Mouse (Mus musculus) neural tube, embryonic 11.5 days (tissue): ENCODE measurements around the gene Slc30a6. TPM values are rescaled to one million over a fixed set of nuclear protein-coding genes. Genes with fewer than 3 reads are reported as not detected.

ENCODE experiments used
- ATAC-seq: fragments of 200-750 bp; cut with Nextera tagmentation; 2 replicates; pipeline ENCODE4 v1.8.0; 2017; ENCODE audit warnings: moderate number of reproducible peaks, mild to moderate bottlenecking, moderate TSS enrichment, moderate library complexity; ENCODE audit not compliant: insufficient read depth, low FRiP score, low TSS enrichment
- DNase-seq: peaks from one replicate; pipeline ENCODE4 v3.0.0-alpha.2; 2015; ENCODE audit warnings: low spot score
- H3K27ac ChIP-seq: fragments of 300-500 bp; sonication (generic); 2 replicates; pipeline ENCODE4 v1.5.1; 2014; ENCODE audit warnings: low read depth, mild to moderate bottlenecking, low read length
- H3K27me3 ChIP-seq: fragments of 300-500 bp; sonication (generic); 2 replicates; pipeline ENCODE4 v1.6.1; 2014; ENCODE audit warnings: mild to moderate bottlenecking, low read length, mixed read lengths; ENCODE audit not compliant: control insufficient read depth, insufficient read depth
- H3K36me3 ChIP-seq: fragments of 300-500 bp; sonication (generic); 2 replicates; pipeline ENCODE4 v1.6.1; 2014; ENCODE audit warnings: mild to moderate bottlenecking, low read length, moderate library complexity, mixed read lengths; ENCODE audit not compliant: control insufficient read depth, insufficient read depth
- H3K4me1 ChIP-seq: fragments of 300-500 bp; sonication (generic); 2 replicates; pipeline ENCODE4 v1.6.1; 2014; ENCODE audit warnings: low read length, mixed read lengths; ENCODE audit not compliant: control insufficient read depth, insufficient read depth
- H3K4me2 ChIP-seq: fragments of 300-500 bp; sonication (generic); 2 replicates; pipeline ENCODE4 v1.6.1; 2014; ENCODE audit warnings: low read depth, mild to moderate bottlenecking, moderate library complexity
- H3K4me3 ChIP-seq: fragments of 300-500 bp; sonication (generic); 2 replicates; pipeline ENCODE4 v1.5.1; 2014; ENCODE audit warnings: low read depth, low read length
- H3K9ac ChIP-seq: fragments of 300-500 bp; sonication (generic); 2 replicates; pipeline ENCODE4 v1.6.1; 2014; ENCODE audit warnings: mild to moderate bottlenecking, low read length
- H3K9me3 ChIP-seq: fragments of 300-500 bp; sonication (generic); 2 replicates; pipeline ENCODE4 v1.6.1; 2016; ENCODE audit warnings: low read length; ENCODE audit not compliant: control insufficient read depth
- WGBS: fragments of 180-500 bp; shearing (Covaris S2); extraction: QIAGEN DNeasy Blood & Tissue Kit; methylation state at CpG from one replicate; pipeline ENCODE4 v1.1.7; 2014; 5-methylcytosine and 5-hydroxymethylcytosine counted together
- polyA plus RNA-seq: library from polyadenylated mRNA; unstranded; fragments of >200 nt; fragmentation: Nextera tagmentation; extraction: Ambion mirVana; gene quantifications from 2 replicates; pipeline ENCODE4 v1.2.1, GENCODE M21; 2014

Gene Slc30a6
- polyA plus RNA-seq, 1 experiment from 2014 or later = 31.6 TPM

DNA sequence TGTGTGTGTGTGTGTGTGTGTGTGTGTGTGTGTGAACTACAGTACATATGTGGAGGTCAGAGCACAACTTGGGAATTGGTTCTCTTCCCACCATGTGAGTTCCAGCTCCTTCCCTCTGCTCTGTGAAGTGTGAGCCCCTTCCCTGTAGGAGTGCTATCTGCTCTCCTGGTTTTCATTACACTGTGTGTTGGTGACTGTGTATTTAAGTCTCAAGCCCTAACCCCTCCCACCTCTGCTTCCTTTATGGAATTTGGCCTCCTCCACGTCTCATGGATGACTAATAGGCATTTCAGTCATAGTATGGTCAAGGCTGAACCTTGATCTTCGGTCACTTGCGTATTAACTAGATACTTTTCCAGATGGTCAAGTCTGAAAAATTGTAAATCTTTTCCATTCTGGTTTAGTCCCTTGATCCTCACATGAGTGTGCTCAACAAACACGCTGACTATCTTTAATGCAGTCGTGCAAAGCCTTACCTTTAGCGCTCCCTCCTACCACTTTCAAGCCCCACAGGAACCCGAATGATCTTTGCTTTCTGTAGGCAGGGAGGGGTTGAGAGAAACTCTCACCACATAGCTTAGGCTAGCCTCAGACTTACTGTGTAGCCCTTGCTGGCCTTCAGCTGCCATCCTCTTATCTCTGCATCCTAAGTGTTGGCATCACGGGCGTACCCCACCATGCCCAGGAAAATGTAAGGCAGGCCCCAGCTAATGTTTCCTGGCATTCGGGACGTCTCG is 7.2 kb downstream of the Slc30a6 start:
- H3K4me3 ChIP-seq = no peak overlapping the region
- WGBS = 94% methylated on average over 12 of the region's 12 CpGs
- H3K27ac ChIP-seq = no peak overlapping the region
- H3K9ac ChIP-seq = no peak overlapping the region
- H3K4me2 ChIP-seq = no peak overlapping the region
- no peaks in the 10 kb centered on the region for H3K27me3 ChIP-seq
- H3K36me3 ChIP-seq = peaks cover 6% of the 10 kb centered on the region; the same call in 1 of the 2 replicates
- H3K4me1 ChIP-seq = no peaks in the 10 kb centered on the region
- H3K9me3 ChIP-seq = no peaks in the 10 kb centered on the region
- ATAC-seq (no peak), DNase-seq (no peak)

DNA sequence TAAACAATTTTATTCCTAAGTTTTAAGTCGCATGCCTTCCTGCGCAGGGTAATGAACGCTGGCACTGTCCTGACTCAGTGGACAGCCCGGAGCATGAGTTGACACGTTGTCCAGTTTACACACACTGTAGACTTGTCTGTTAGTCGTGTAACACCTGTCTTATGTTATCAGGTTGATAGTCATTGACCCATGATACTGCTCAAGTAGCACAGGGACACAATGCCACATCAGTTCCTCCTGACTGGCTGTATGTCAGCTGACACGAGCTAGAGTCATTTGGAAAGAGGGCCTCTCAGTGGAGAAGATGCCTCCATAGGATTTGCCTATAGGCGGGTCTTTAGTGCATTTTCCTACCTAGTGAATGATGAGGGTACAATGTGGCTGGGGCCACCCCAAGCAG is 11.1 kb downstream of the Slc30a6 start:
- Histone ChIP-seq H3K9ac (no peak overlapping the region), H3K27ac (no peak overlapping the region), H3K4me2 (no peak overlapping the region), H3K9me3 (no peaks in the 10 kb centered on the region), H3K4me3 (no peak overlapping the region), H3K36me3 (peaks cover 6% of the 10 kb centered on the region; the same call in 1 of the 2 replicates), H3K4me1 (no peaks in the 10 kb centered on the region), H3K27me3 (no peaks in the 10 kb centered on the region)
- ATAC-seq = no peak
- WGBS = 90% methylated on average over 8 of the region's 8 CpGs
- no peak for DNase-seq

DNA sequence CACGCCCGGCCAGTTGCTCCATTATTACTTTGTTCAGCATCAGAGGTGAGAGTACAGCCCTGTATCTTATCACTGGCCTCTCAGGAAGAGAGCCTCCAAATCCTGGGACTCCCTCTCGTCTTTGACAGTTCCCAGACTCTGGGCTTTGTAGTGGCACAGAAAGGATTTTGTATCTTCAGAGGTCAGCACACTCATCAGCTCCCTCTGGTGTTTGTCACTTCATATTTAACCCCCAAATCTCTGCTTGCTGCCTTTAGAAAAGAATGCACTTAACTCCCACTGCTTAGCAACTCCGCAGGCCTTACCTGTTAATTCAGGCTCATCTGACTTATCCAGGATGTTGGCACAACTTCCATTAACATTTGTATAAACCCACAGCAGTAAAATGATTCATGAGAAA is 14.3 kb downstream of the Slc30a6 start:
- Histone ChIP-seq H3K4me3 (no peak overlapping the region), H3K4me1 (no peaks in the 10 kb centered on the region), H3K9me3 (no peaks in the 10 kb centered on the region), H3K9ac (no peak overlapping the region), H3K4me2 (no peak overlapping the region), H3K36me3 (peaks cover 10% of the 10 kb centered on the region), H3K27me3 (no peaks in the 10 kb centered on the region), H3K27ac (no peak overlapping the region)
- WGBS = 71% methylated on average over 4 of the region's 4 CpGs
- ATAC-seq (no peak), DNase-seq (no peak)

DNA sequence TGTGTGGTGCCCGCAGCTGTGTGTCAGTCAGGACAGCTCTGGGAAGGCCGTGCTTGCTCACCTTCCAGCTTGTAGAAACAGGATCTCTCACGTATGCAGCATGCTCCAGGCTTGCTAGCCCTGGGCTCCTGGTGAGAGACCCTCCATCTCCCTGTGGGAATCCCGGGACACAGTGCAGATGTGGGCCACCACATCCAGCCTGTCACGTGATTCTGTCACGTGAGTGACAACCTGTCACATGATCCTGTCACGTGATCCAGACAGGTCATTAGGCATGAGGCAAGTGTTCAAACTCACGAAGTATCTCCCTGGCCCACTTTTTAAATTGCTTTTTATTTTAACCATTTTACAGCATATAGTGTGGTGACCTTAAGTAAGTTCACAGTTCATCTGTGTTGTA is 17.9 kb downstream of the Slc30a6 start:
- H3K27ac ChIP-seq = no peak overlapping the region
- no peak overlapping the region for H3K4me3 ChIP-seq
- no peak overlapping the region for H3K9ac ChIP-seq
- ATAC-seq (no peak), DNase-seq (no peak)
- H3K27me3 ChIP-seq = no peaks in the 10 kb centered on the region
- 87% methylated on average over 8 of the region's 8 CpGs for WGBS
- no peaks in the 10 kb centered on the region for H3K4me1 ChIP-seq
- H3K36me3 ChIP-seq = peaks cover 12% of the 10 kb centered on the region
- H3K9me3 ChIP-seq = no peaks in the 10 kb centered on the region
- H3K4me2 ChIP-seq = no peak overlapping the region

- ATAC-seq = no peak
- Histone ChIP-seq H3K4me1 (no peaks in the 10 kb centered on the region), H3K27me3 (no peaks in the 10 kb centered on the region), H3K27ac (no peak overlapping the region), H3K4me2 (no peak overlapping the region), H3K9me3 (no peaks in the 10 kb centered on the region), H3K9ac (no peak overlapping the region), H3K4me3 (no peak overlapping the region), H3K36me3 (peaks cover 12% of the 10 kb centered on the region)
- DNase-seq = no peak
- WGBS = 83% methylated on average over 1 of the region's 1 CpGs
Measured at GRCm38 (mm10) chr17:74414671-74415070, 19.3 kb downstream of the Slc30a6 start.

- no peak overlapping the region for H3K27ac ChIP-seq
- H3K27me3 ChIP-seq = no peaks in the 10 kb centered on the region
- DNase-seq (no peak), ATAC-seq (no peak)
- H3K4me2 ChIP-seq = no peak overlapping the region
- H3K9me3 ChIP-seq = no peaks in the 10 kb centered on the region
- no peak overlapping the region for H3K4me3 ChIP-seq
- no peaks in the 10 kb centered on the region for H3K4me1 ChIP-seq
- WGBS = 88% methylated on average over 8 of the region's 8 CpGs
- H3K36me3 ChIP-seq = peaks cover 12% of the 10 kb centered on the region
- H3K9ac ChIP-seq = no peak overlapping the region
Measured at GRCm38 (mm10) chr17:74416841-74417360, 21.5 kb downstream of the Slc30a6 start.

GRCm38 (mm10) chr17:74418171-74418570 is 22.8 kb downstream of the Slc30a6 start:
- no peak overlapping the region for H3K27ac ChIP-seq
- H3K36me3 ChIP-seq = peaks cover 7% of the 10 kb centered on the region
- H3K9me3 ChIP-seq = no peaks in the 10 kb centered on the region
- DNase-seq = no peak
- no peaks in the 10 kb centered on the region for H3K27me3 ChIP-seq
- no peak overlapping the region for H3K4me3 ChIP-seq
- 54% methylated on average over 4 of the region's 4 CpGs for WGBS
- ATAC-seq = no peak
- H3K4me1 ChIP-seq = no peaks in the 10 kb centered on the region
- no peak overlapping the region for H3K9ac ChIP-seq
- H3K4me2 ChIP-seq = no peak overlapping the region

DNA sequence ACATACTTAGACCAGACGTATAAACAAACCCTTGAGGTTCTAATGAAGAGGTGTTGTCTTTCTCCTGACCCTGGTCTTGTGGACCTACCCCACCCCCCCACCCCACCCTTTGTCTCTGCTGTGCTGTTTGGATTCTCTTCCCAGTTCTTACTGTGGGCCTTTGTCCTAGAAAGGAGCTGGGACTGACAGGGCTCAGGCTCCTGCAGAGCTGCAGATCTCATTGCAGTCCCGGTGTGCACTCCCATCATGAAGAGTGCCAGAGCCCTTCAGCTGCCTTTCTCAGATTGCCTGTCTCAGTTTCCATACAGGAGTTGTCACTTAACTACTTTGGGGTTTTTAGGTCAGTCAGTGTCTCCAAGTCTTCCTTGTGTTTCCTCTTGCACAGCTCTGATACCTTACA is 25.2 kb downstream of the Slc30a6 start:
- H3K4me1 ChIP-seq = no peaks in the 10 kb centered on the region
- no peaks in the 10 kb centered on the region for H3K27me3 ChIP-seq
- no peak overlapping the region for H3K4me3 ChIP-seq
- H3K9ac ChIP-seq = no peak overlapping the region
- DNase-seq = no peak
- H3K36me3 ChIP-seq = peaks cover under 1% of the 10 kb centered on the region; the same call in 1 of the 2 replicates
- H3K9me3 ChIP-seq = no peaks in the 10 kb centered on the region
- H3K27ac ChIP-seq = no peak overlapping the region
- no peak overlapping the region for H3K4me2 ChIP-seq
- no peak for ATAC-seq
- 91% methylated on average over 2 of the region's 2 CpGs for WGBS

- no peaks in the 10 kb centered on the region for H3K4me1 ChIP-seq
- WGBS = 86% methylated on average over 12 of the region's 12 CpGs
- no peak overlapping the region for H3K4me3 ChIP-seq
- no peak overlapping the region for H3K4me2 ChIP-seq
- ATAC-seq (no peak), DNase-seq (no peak)
- no peaks in the 10 kb centered on the region for H3K9me3 ChIP-seq
- no peaks in the 10 kb centered on the region; the same call in 1 of the 2 replicates for H3K36me3 ChIP-seq
- no peak overlapping the region for H3K9ac ChIP-seq
- H3K27ac ChIP-seq = no peak overlapping the region
- H3K27me3 ChIP-seq = no peaks in the 10 kb centered on the region
Measured at GRCm38 (mm10) chr17:74424401-74425005, 29.1 kb downstream of the Slc30a6 start.
